Mouse (Mus musculus): Measurements from ENCODE around the gene Arnt.
"Not testable (repeated sequence)": the region's sequence is repeated elsewhere in the genome, so short reads cannot be mapped to it uniquely, and the experiment has no call there.

DNA sequence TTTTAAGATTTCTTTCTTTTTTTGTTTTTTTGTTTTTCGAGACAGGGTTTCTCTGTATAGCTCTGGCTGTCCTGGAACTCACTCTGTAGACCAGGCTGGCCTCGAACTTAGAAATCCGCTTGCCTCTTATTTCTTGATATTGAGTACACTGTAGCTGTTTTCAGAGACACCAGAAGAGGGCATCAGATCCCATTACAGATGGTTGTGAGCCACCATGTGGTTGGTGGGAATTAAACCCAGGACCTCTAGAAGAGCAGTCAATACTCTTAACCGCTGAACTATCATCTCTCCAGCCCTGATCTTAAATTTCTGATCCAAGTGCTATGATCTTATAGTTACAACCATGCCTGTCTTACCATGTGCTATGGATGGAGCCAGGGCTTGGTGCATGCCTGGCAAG lies 4.4 kb downstream of the Arnt start:
- not testable (repeated sequence) for TF ChIP-seq POU5F1 (IDR thresholded peaks at IDR 0.05; ENCODE audit: borderline replicate concordance, low read length)
- TF ChIP-seq CTCF (conservative IDR thresholded peaks at IDR 0.05; ENCODE audit: low read length) = peak; percentile 17

All from E14TG2a.4 (cell line).